Mouse (Mus musculus) spleen, postnatal 14 days (tissue): ENCODE measurements around the gene Fgr.

ENCODE experiments used
- DNase-seq, 2 experiments: peaks; one replicate each; pipeline ENCODE4 v3.0.0; 2021 to 2022; ENCODE audit warnings: low spot score in 2 of 2

Fgr gene

DNA sequence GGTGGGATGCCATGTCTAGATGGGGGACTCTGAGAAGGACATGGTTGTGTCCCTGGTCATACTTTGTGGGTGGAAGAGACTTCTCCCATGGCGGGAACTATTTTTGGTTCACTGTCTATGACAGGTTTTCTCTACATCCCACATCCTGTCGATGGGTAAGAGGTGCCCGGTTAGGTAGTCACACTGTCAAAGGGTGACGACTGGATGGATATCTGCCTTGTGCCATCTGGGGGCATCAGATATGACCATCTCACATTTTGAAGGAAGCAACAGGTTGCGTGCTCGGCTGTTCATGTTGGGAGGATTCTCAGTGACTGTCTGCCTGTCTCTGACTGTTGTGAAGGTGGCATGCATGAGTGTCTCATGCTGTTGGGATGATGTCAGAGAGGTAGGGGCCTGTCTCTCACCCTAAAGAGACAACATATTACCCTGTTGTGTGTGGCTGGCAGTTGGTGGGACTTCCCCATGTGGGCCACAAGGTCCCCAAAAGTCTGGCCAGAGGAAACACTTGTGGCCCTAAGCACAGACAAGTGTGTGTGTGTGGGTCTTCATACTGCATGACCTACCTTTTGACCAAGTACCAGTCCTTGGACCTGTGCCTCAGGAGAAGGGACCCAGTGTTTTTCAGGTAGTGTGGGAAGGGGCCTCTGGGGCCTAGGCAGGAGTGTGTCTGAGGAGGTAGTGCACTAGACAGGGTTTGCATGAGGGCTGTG lies 77.1 kb downstream of the Fgr start:
- no peak for DNase-seq

DNA sequence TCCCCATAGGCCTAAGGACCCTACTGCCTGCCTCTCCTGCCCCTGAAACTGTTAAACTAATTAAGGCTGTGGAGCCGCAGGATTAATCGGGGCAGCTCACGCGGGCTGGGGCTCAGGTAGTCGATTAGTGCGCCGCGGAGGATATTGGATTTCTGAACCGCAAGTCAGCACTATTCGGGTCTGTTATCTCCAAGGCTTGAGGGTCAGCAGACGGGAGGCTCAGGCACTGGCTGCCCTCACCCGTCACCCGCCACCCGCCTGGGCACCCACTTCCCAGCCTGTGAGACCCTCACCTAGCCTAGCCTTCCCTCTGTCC lies 77.6 kb downstream of the Fgr start:
- no peak for DNase-seq
